ENCODE assay signal across 7 mouse cellular contexts in the genomic region with DNA sequence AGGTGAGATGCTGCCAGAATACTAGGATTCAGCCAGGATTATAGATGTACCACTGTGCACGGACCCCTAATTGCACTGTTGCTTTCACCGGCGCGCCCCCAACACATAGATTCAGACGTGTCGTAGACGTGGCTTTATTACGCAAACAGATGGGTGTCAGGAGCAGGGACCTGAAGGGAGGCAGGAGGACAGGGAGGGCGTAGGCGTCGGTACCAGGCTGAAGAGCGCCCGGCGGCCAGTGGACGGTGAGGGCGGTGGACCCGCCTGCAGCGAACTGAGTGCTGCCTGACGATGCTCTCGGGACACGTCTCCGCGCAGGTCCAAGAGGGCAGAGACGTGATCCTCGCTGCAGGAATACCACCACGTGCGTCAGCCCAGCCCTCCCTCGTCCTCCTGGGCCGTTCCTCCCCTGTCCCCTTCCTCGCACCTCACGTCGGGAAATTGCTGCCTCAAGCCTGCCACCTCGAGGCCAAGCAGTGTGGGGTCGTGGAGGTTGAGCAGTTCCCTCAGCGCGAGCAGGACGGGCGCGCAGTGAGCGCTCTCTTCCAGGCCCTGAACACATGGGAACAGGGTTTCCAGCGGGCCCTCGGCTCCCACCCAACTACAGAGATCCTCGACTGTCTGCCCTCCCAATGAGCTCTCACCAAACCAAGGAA. TPM values are rescaled to one million over a fixed set of nuclear protein-coding genes. Genes with fewer than 3 reads are reported as not detected.
DNase-seq lines count a peak whose midpoint lies in the region; ATAC-seq and TF ChIP-seq lines count a peak whose summit lies in the region.

A gene (minus strand): TSS at position 60 of the 656 bp plus-strand sequence.

- no peaks in the 10 kb centered on the region for H3K9me3 ChIP-seq in ES-Bruce4 (replicated peaks; ENCODE audit: control insufficient read depth, insufficient read depth, low read length, poor library complexity, severe bottlenecking)
- no peaks in the 10 kb centered on the region for H3K9me3 ChIP-seq in heart, embryonic 16.5 days (replicated peaks; ENCODE audit: control insufficient read depth, low read length)

- ATAC-seq in heart, embryonic 16.5 days (replicated peaks; ENCODE audit: extremely low read depth, insufficient read depth, low FRiP score), result peak; percentile 5; the same call in 1 of the 2 replicates

- 3% methylated on average over 43 of the region's 43 CpGs for WGBS in heart, embryonic 16.5 days

- peak within 1 kb of the TSS; percentile 89 for H3K4me2 ChIP-seq in heart, embryonic 16.5 days (ENCODE audit: low read depth, low read length)

- peak within 1 kb of the TSS; percentile 83 for H3K4me3 ChIP-seq in ES-Bruce4 (ENCODE audit: low read depth, low read length)
- H3K4me3 ChIP-seq in heart, embryonic 16.5 days (ENCODE audit: low read length), result peak within 1 kb of the TSS; percentile 65

- H3K4me1 ChIP-seq in ES-Bruce4 (ENCODE audit: control insufficient read depth, insufficient read depth, low read length), result peaks cover 2% of the 10 kb centered on the region
- peaks cover 14% of the 10 kb centered on the region for H3K4me1 ChIP-seq in heart, embryonic 16.5 days (ENCODE audit: control insufficient read depth, insufficient read depth, low read length)

- H3K36me3 ChIP-seq in ES-Bruce4 (ENCODE audit: control insufficient read depth, insufficient read depth, low read length, poor library complexity, severe bottlenecking), result no peaks in the 10 kb centered on the region
- H3K36me3 ChIP-seq in heart, embryonic 16.5 days (ENCODE audit: control insufficient read depth, insufficient read depth), result no peaks in the 10 kb centered on the region

- TF ChIP-seq POLR2A in ES-Bruce4 (IDR thresholded peaks at IDR 0.05; ENCODE audit: insufficient read depth, low read length), result no peak

- TF ChIP-seq CTCF in ES-Bruce4 (IDR thresholded peaks at IDR 0.05; ENCODE audit: low read depth, low read length), result peak; percentile 77

- H3K27ac ChIP-seq in ES-Bruce4 (ENCODE audit: insufficient read depth, low read length), result peak within 1 kb of the TSS; percentile 51; the same call in 1 of the 2 replicates
- H3K27ac ChIP-seq in heart, embryonic 16.5 days (ENCODE audit: low read length), result peak within 1 kb of the TSS; percentile 80

- TF ChIP-seq EP300 in ES-Bruce4 (IDR thresholded peaks at IDR 0.05; ENCODE audit: insufficient read depth, low read depth, low read length), result 0 out of 2 replicates have a peak, but pooled peaks have one; percentile 25

- peak within 1 kb of the TSS; percentile 55; the same call in 1 of the 2 replicates for H3K9ac ChIP-seq in ES-Bruce4 (ENCODE audit: low read depth, poor library complexity, severe bottlenecking)
- H3K9ac ChIP-seq in heart, embryonic 16.5 days (ENCODE audit: low read length), result peak within 1 kb of the TSS; percentile 76

- H3K27me3 ChIP-seq in ES-Bruce4 (ENCODE audit: control insufficient read depth, insufficient read depth, low read length, poor library complexity, severe bottlenecking), result no peaks in the 10 kb centered on the region
- peaks cover 6% of the 10 kb centered on the region; the same call in 1 of the 2 replicates for H3K27me3 ChIP-seq in heart, embryonic 16.5 days (ENCODE audit: control insufficient read depth, insufficient read depth, low read length)

- peak; percentile 46 to 51 for DNase-seq in B cell, adult 2 months
- DNase-seq in cerebellum, postnatal 36 days, result peak; percentile 62 to 66
- peak in 1 of 2 experiments; percentile 34 for DNase-seq in layer of hippocampus, postnatal 25 days (ENCODE audit: extremely low spot score in 1 of 2, low spot score in 1 of 2)
- peak; percentile 70 to 74 for DNase-seq in lung, postnatal 4 days
- DNase-seq in right cerebral cortex, postnatal 4 days, result peak; percentile 64

RNA-seq across cellular contexts. Expression of the gene that starts here (rescaled TPM):
- 8.2 and 9.4 TPM in 2 replicates for polyA plus RNA-seq in ES-Bruce4 (2011; ENCODE audit: insufficient read depth, insufficient read length, low read depth, missing spikeins)
- polyA plus RNA-seq in heart, embryonic 16.5 days (2015; fragmentation: Nextera tagmentation; extraction: Ambion mirVana), result 5.4 and 6.7 TPM in 2 replicates
- total RNA-seq in layer of hippocampus, postnatal 25 days (2021), result 10 to 100 TPM; 21.7 to 24.4 TPM
